Mouse (Mus musculus): ENCODE results near the gene Tmem101.

Gene Tmem101

DNA sequence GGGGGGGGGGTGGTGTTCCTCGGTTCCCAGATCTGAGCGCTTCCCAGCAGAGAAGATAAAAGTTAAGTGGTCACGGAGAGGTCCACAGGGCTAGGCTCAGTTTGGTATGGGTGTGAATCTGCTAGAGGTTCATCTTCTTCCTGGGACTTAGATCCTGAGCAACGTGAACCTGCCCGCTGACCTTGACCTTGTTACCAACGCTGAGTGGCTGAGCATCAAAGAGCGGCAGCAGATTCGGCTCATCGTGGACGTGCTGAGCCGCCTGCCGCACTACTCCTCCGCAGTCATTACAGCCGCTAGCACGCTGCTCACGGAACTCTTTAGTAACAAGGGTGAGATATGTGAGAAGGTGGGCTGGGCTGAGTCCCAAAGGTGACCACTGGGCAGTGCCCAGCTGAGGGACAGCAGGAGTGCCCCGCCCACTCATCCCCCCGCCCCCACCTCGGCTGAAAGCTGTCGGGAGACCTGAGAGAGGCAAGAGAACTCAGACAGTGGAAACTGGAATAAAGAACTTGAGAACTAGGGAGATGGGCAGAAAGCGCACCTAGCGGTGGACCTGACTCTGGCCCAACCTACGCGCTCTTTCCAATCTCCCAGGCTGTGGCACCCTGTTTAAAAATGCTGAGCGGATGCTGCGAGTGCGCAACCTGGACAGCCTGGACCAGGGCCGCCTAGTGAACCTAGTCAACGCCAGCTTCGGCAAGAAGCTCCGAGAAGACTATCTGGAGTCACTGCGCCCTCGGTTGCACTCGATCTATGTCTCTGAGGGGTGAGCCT, 8.8 kb downstream of the Tmem101 start:
- no peak for DNase-seq

GRCm38 (mm10) chr11:102146531-102146930, 9.7 kb downstream of the Tmem101 start:
- no peak for DNase-seq

DNA sequence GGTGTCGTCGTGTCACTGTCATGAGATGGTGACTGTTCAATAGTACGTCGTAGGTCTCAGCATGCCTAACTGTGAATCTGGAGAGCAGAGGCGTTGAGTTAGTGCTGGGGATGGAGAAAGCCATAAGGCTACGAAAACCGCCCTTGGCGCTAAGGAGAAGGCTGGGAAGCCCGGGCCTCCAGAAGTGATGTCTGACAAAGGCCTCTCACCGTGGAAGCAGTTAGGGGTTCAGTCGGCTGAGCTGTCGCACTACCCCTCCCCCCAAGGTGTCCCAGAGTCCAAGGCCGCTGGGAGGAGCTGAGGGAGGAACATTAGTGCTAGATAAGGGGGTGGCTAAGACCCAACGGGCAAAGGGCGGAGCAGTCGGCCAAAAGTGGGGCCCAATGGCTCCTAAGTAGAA, 10.2 kb downstream of the Tmem101 start:
- no peak for DNase-seq

- no peak for DNase-seq
Measured at GRCm38 (mm10) chr11:102145471-102146001, 10.7 kb downstream of the Tmem101 start, which contains the start of gene Nags. Gene Nags, plus strand, starts transcription at chr11:102145513.

GRCm38 (mm10) chr11:102144957-102145470, 11.2 kb downstream of the Tmem101 start:
- DNase-seq: no peak

- DNase-seq: no peak
Measured at GRCm38 (mm10) chr11:102142355-102142754, 13.8 kb downstream of the Tmem101 start.

- DNase-seq: no peak
Measured at GRCm38 (mm10) chr11:102140508-102140907, 15.7 kb downstream of the Tmem101 start.

GRCm38 (mm10) chr11:102138447-102138740, 17.8 kb downstream of the Tmem101 start:
- DNase-seq: peak; percentile 16 to 29

DNA sequence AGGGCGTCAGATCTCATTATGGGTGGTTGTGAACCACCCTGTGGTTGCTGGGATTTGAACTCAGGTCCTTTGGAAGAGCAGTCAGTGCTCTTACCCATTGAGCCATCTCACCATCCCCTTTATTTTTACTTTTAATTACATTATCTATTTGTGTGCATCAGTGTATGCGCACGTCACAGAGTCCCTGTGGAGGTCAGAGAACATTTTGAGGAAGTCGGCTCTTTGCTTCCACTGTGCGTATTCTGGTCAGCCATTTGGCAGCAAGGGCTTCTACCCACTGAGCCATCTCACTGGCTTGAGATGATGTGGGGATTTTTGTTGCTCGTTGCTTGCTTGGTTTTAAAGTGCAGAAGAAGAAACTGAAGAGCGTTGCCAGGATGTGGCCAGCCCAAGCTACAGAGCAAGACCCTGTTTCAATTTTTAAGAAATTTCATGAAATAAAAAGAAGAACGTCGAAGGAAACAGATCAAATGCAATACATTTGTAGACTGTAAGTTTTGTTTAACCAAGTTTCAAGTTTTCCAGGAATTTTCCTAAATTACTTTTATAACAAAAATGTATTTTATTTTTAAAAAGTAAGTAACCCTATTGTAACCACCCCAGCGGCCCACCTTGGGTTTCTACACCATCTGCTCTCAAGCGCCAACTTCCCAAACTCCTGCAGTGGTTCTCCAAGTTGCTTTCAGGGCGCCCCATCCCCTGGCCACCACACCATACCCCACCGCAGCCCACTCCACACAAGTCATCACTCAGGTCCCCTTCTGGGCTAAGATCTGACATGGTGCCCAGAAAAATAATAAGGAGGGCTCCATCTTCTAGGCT, 18.4 kb downstream of the Tmem101 start:
- DNase-seq: no peak

GRCm38 (mm10) chr11:102134516-102134915, 21.7 kb downstream of the Tmem101 start:
- DNase-seq: no peak

- no peak for DNase-seq
Measured at GRCm38 (mm10) chr11:102117386-102117785, 38.8 kb downstream of the Tmem101 start.

DNA sequence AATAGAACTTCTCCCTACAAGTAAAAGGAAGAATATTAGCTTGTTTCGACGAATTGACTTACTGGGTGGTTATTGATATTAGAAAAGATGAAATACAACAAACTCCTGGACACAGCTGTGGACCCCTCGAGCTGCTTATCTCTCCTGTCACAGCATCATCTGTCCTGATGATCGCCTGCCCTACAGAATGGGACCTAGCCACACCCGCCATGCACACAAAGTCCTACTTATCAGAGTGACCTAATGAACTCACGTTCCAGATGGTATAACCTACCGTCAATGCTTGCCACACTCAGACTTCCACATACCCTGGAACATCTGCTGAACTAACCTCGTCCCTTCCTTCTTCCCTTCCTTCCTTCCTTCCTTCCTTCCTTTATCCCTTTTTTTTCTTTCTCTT, 40.0 kb downstream of the Tmem101 start:
- DNase-seq: no peak

- DNase-seq: no peak
Measured at GRCm38 (mm10) chr11:102111576-102111975, 44.6 kb downstream of the Tmem101 start.

- DNase-seq: no peak
Measured at GRCm38 (mm10) chr11:102107732-102108131, 48.5 kb downstream of the Tmem101 start, which contains the start of gene Pyy. Gene Pyy, minus strand, starts transcription at chr11:102107832.

- no peak for DNase-seq
Measured at GRCm38 (mm10) chr11:102106911-102107310, 49.3 kb downstream of the Tmem101 start.

All from thymus, adult 18-20 months (tissue).